Mouse (Mus musculus) heart, postnatal 0 days (tissue): ENCODE measurements at regions not wholly inside any gene's neighbourhood (a gene's known extent, or its start where the extent isn't known, plus 50 kb on each side); places are given as distances from the start of the nearest gene placed in this dataset.
"Not testable (repeated sequence)": the region's sequence is repeated elsewhere in the genome, so short reads cannot be mapped to it uniquely, and the experiment has no call there.

Source experiments
- ATAC-seq: fragments of 200-750 bp; cut with Nextera tagmentation; 2 replicates; pipeline ENCODE4 v1.8.0; 2017; ENCODE audit warnings: low read depth, moderate number of reproducible peaks, moderate library complexity; ENCODE audit not compliant: insufficient read depth
- DNase-seq: peaks from one replicate; pipeline ENCODE4 v3.0.0-alpha.2; 2016; ENCODE audit warnings: low spot score
- H3K27ac ChIP-seq: fragments of 300-500 bp; sonication (generic); 2 replicates; pipeline ENCODE4 v1.5.1; 2014; ENCODE audit warnings: low read depth, mild to moderate bottlenecking
- H3K27me3 ChIP-seq: fragments of 300-500 bp; sonication (generic); 2 replicates; pipeline ENCODE4 v1.6.1; 2014; ENCODE audit warnings: low read length, mixed read lengths; ENCODE audit not compliant: control insufficient read depth, insufficient read depth
- H3K36me3 ChIP-seq: fragments of 300-500 bp; sonication (generic); replicated peaks from 2 replicates; pipeline ENCODE4 v1.6.1; 2014; ENCODE audit warnings: low read length, mixed read lengths; ENCODE audit not compliant: control insufficient read depth, insufficient read depth
- H3K4me1 ChIP-seq: fragments of 300-500 bp; sonication (generic); 2 replicates; pipeline ENCODE4 v1.6.1; 2014; ENCODE audit warnings: antibody characterized with exemption; ENCODE audit not compliant: control insufficient read depth, insufficient read depth
- H3K4me2 ChIP-seq: fragments of 300-500 bp; sonication (generic); 2 replicates; pipeline ENCODE4 v1.6.1; 2014; ENCODE audit warnings: low read depth, mild to moderate bottlenecking, low read length, moderate library complexity
- H3K4me3 ChIP-seq: fragments of 300-500 bp; sonication (generic); 2 replicates; pipeline ENCODE4 v1.5.1; 2014; ENCODE audit warnings: low read depth, low read length
- H3K9ac ChIP-seq: fragments of 300-500 bp; sonication (generic); replicated peaks from 2 replicates; pipeline ENCODE4 v1.6.1; 2014; ENCODE audit warnings: low read depth, low read length, mixed read lengths
- H3K9me3 ChIP-seq: fragments of 300-500 bp; sonication (generic); replicated peaks from 2 replicates; pipeline ENCODE4 v1.6.1; 2016; ENCODE audit warnings: low read length; ENCODE audit not compliant: control insufficient read depth
- CTCF ChIP-seq: IDR thresholded peaks from 2 replicates; pipeline ENCODE4 v1.5.1; 2016; ENCODE audit warnings: antibody characterized with exemption, control low read depth, low read depth
- EP300 ChIP-seq: IDR thresholded peaks from 2 replicates; pipeline ENCODE4 v1.6.1; 2016; ENCODE audit warnings: antibody characterized with exemption, low read depth
- WGBS: fragments of 180-500 bp; shearing (Covaris S2); extraction: QIAGEN DNeasy Blood & Tissue Kit; methylation state at CpG from one replicate; pipeline ENCODE4 v1.1.7; 2014; 5-methylcytosine and 5-hydroxymethylcytosine counted together

DNA sequence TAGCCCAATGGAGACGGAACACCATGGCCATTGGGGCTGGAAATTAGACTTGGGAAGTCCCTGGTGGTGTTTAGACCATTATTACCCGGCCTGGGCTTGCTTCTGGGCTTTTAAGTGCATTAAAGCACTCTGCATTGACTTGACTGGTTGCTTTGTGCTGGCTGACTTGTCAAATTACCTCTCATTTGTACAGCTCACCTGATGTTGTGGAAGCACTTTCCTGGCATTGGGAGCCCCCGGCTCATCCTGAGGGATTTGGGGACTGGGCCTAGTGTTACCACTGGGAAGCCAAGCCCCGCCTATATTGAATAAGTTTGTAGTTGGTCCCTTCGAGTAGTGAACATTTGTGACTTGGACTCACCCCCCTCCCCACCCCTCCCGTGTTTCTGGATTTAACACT lies 75.5 kb upstream of the Sh3gl3 start:
- no peak for DNase-seq
- Histone ChIP-seq H3K4me1 (no peaks in the 10 kb centered on the region), H3K9me3 (no peaks in the 10 kb centered on the region), H3K27me3 (no peaks in the 10 kb centered on the region), H3K27ac (no peak overlapping the region), H3K4me3 (no peak overlapping the region), H3K4me2 (no peak overlapping the region), H3K36me3 (no peaks in the 10 kb centered on the region), H3K9ac (no peak overlapping the region)
- no peak for TF ChIP-seq EP300
- TF ChIP-seq CTCF, result no peak
- 70% methylated on average over 6 of the region's 6 CpGs for WGBS
- no peak for ATAC-seq

DNA sequence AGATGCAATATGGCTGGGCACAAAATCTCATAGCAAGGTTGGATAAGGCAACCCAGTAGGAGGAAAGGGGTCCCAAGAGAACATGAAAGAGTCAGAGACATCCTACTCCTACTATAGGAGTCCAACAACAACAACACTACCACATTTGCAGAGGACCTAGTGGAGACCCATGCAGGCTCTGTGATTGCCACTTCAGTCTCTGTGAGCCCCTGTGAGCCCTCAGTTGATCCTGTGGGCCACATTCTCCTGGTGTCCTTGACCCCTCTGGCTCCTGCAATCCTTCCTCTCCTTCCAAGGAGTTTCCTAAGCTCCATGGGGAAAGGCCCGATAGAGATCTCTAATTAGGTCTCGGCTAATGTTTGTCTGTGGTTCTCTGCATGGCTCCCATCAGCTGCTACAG lies 72.3 kb upstream of the Sh3gl3 start:
- no peaks in the 10 kb centered on the region for H3K27me3 ChIP-seq
- ATAC-seq, result no peak
- TF ChIP-seq CTCF (no peak), EP300 (no peak)
- no peak for DNase-seq
- no peak overlapping the region for H3K4me2 ChIP-seq
- no peak overlapping the region for H3K9ac ChIP-seq
- H3K9me3 ChIP-seq, result no peaks in the 10 kb centered on the region
- H3K27ac ChIP-seq, result no peak overlapping the region
- no peak overlapping the region for H3K4me3 ChIP-seq
- no peaks in the 10 kb centered on the region for H3K4me1 ChIP-seq
- 83% methylated on average over 2 of the region's 2 CpGs for WGBS
- H3K36me3 ChIP-seq, result no peaks in the 10 kb centered on the region

DNA sequence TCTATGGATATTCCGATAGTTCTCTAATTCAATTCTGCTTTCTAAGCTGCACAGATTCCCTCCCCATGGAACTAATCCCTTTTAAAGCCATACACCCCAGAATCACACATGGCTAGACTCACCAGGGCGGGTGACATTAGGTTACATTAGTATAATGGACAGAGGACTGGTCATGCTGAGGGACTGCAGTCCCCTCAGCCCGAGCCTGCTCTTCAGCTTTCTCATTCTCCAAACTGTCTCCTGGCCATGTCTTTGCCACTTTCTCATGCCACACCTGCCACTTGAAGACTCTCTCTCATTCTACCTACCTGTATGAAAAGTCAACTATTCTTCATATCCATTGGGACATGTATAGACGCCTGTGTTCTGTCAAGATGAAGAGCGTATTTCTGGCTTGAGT lies 68.0 kb upstream of the Sh3gl3 start:
- WGBS, result 80% methylated on average over 5 of the region's 5 CpGs
- H3K9ac ChIP-seq, result no peak overlapping the region
- H3K4me2 ChIP-seq, result no peak overlapping the region
- no peaks in the 10 kb centered on the region for H3K9me3 ChIP-seq
- no peak overlapping the region for H3K27ac ChIP-seq
- no peaks in the 10 kb centered on the region for H3K36me3 ChIP-seq
- no peaks in the 10 kb centered on the region for H3K27me3 ChIP-seq
- no peak for DNase-seq
- ATAC-seq, result no peak
- H3K4me3 ChIP-seq, result no peak overlapping the region
- no peaks in the 10 kb centered on the region for H3K4me1 ChIP-seq
- TF ChIP-seq CTCF (no peak), EP300 (no peak)

DNA sequence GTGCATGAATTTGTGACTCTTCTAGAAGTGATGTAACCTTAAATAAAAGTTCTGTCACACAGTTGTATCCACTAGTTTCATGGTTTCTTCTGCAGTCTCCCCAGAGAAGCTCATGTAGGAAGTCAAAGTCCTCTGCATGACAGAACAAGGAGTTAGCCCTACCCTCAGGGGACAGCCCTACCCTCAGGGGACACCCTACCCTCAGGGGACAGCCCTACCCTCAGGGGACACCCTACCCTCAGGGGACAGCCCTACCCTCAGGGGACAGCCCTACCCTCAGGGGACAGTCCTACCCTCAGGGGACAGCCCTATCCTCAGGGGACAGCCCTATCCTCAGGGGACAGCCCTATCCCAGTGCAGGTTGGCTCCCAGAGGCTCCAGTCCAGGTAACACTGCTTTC lies 64.5 kb upstream of the Sh3gl3 start:
- not testable (repeated sequence) for H3K4me1 ChIP-seq, H3K9ac ChIP-seq, H3K27me3 ChIP-seq, H3K9me3 ChIP-seq, DNase-seq, H3K4me3 ChIP-seq, H3K27ac ChIP-seq, H3K4me2 ChIP-seq, H3K36me3 ChIP-seq, ATAC-seq

DNA sequence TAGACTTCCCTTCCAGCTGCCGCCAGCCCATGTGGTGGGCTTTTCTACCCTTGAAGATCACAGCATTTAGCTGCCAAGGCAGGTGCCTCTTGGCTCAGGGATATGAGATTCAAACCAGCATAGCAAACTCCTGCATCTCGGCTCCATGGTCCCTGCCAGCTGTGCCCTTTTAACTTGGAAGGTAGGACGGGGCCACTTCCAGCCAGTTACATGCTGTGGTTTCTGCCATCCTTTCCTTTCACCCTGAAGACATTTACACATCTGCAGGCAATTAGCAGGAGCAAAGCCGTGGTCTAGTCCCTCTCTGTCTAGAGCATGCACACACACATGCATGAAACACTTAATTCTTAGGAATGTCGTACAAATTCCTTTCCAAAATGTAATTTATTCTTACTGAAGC lies 64.1 kb upstream of the Sh3gl3 start:
- no peak overlapping the region for H3K4me3 ChIP-seq
- TF ChIP-seq EP300, result no peak
- no peak for TF ChIP-seq CTCF
- no peak for DNase-seq
- no peaks in the 10 kb centered on the region for H3K27me3 ChIP-seq
- H3K4me2 ChIP-seq, result no peak overlapping the region
- no peak overlapping the region for H3K9ac ChIP-seq
- no peak overlapping the region for H3K27ac ChIP-seq
- no peaks in the 10 kb centered on the region for H3K9me3 ChIP-seq
- 62% methylated on average over 5 of the region's 5 CpGs for WGBS
- no peak for ATAC-seq
- no peaks in the 10 kb centered on the region for H3K4me1 ChIP-seq
- H3K36me3 ChIP-seq, result no peaks in the 10 kb centered on the region

DNA sequence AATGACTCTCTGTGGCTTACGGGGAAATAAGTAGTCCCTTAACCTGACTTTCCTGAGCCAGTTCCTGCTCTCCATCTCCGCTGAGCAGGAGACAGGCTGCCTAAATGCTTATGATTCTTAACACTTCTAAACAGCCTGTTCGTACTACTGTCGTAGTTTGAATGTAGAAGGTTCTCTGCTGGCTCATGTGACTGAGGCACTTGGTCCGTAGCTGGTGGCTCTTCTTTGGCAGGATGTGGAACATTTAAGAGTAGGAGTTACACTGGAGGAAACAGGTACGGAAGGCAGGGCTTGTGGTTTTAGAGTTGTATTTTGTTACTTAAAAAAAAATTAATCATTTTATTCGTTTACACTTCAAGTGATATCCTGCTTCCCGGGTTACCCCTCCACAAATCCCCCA lies 63.7 kb upstream of the Sh3gl3 start:
- ATAC-seq, result no peak
- Histone ChIP-seq H3K27ac (no peak overlapping the region), H3K36me3 (no peaks in the 10 kb centered on the region), H3K4me1 (no peaks in the 10 kb centered on the region), H3K9me3 (no peaks in the 10 kb centered on the region), H3K4me2 (no peak overlapping the region), H3K4me3 (no peak overlapping the region), H3K9ac (no peak overlapping the region), H3K27me3 (no peaks in the 10 kb centered on the region)
- TF ChIP-seq EP300 (no peak), CTCF (no peak)
- 74% methylated on average over 8 of the region's 8 CpGs for WGBS
- DNase-seq, result no peak
